Mouse (Mus musculus): ENCODE measurements at regions not wholly inside any gene's neighbourhood (a gene's known extent, or its start where the extent isn't known, plus 50 kb on each side); places are given as distances from the start of the nearest gene placed in this dataset.
"Not testable (repeated sequence)": the region's sequence is repeated elsewhere in the genome, so short reads cannot be mapped to it uniquely, and the experiment has no call there.

GRCm38 (mm10) chr14:81685691-81686090, 1701.8 kb downstream of the Olfm4 start:
- DNase-seq: peak; percentile 2

- not testable (repeated sequence) for DNase-seq
Observed at GRCm38 (mm10) chr14:81692245-81692644, 1708.4 kb downstream of the Olfm4 start.

DNA sequence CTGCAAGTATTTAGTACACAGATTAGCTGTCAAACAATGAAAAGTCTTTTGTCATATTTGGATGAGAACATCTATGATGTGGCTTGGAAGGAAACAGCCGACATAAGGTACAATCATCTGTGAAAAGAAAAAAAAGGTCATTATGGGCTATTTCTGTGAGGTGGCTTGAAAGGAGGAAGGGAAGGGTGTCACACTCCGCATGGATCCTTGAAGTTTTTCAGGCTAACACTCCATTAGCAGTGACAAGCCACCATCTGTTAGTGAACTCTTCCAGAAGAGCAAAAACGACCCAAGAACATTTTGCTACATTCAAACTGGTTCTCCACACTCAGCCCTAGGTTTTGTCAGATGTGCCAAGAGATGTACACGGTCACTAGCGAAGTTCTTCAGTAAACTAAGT, 1732.2 kb downstream of the Olfm4 start:
- DNase-seq: no peak

Data from retina, postnatal 1 day (tissue).